Mouse (Mus musculus): ENCODE results near the gene Rnf152.

DNA sequence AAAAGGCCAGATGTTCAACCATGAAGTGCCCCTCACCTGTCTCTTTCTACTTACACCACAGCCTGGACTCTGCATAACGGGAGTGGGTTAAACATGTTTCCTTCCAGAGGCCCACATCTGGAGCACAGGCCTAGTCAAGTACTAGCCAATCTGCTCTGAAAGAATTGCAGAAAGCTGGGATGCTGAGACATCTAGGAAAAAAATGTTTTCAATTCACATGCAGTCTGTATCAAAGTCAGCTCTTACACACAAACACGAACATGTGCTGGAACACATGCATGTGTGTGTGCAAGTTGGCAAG, 44.0 kb downstream of the Rnf152 start:
- TF ChIP-seq POLR2A (IDR thresholded peaks at IDR 0.05; ENCODE audit: control insufficient read depth, low read depth, low read length) (no peak), CTCF (IDR thresholded peaks at IDR 0.05; ENCODE audit: control insufficient read depth, insufficient read depth, insufficient replicate concordance, low read depth, low read length) (no peak)
